9 mouse cellular contexts compared by ENCODE assay signal in the genomic region with DNA sequence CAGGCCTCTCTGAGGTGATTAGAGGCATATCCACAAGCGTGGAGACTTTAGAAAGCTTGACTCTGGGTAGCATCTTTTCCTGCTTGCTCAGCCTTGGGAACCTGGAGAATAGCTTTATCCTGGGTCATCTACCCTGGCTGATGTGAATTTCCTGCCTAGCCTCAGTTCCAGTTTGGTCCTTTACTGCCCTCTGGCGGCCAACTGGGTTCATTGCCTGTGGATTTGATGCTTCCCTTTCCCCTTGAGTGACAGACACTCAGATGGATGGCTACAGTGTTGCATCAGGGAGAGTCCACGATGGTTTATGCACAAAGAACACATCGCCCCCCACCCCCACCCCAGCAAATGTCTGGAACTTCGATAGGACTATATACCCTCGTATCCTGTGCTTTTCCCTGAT.
A peak's percentile ranks its signal among the peaks of the same experiment; 100 is the strongest.
DNase-seq lines count a peak whose midpoint lies in the region; ATAC-seq and TF ChIP-seq lines count a peak whose summit lies in the region.
"Had no signal": no experiment of that assay in that cellular context is flagged by ENCODE, and none has a peak within 500 bp of the region (broad histone marks: within the 10 kb centered on the region; RNA-seq: fewer than 3 reads in every experiment).

No protein-coding gene starts in this region.

- no peak overlapping the region for H3K9ac ChIP-seq in heart, adult 2 months (ENCODE audit: low read depth, low read length)
- H3K9ac ChIP-seq in liver, postnatal 0 days (replicated peaks): no peak overlapping the region
- H3K9ac ChIP-seq: neural tube, embryonic 12.5 days had no signal

- no peaks in the 10 kb centered on the region for H3K79me2 ChIP-seq in heart, adult 2 months (replicated peaks; ENCODE audit: control insufficient read depth, insufficient read depth, low read length)

- no peak for TF ChIP-seq EP300 in heart, adult 2 months (IDR thresholded peaks at IDR 0.05; ENCODE audit: insufficient read depth, low read depth, low read length)
- TF ChIP-seq EP300 in liver, postnatal 0 days (IDR thresholded peaks at IDR 0.05; ENCODE audit: low read depth): no peak

- peak; percentile 71 for DNase-seq in 3T3-L1 (ENCODE audit: low read depth, low spot score)
- DNase-seq in adrenal gland, adult 2 months: peak; percentile 75
- peak; percentile 80 for DNase-seq in embryo, embryonic 10 days (ENCODE audit: low spot score)
- peak; percentile 39 to 76 for DNase-seq in heart, adult 2 months
- peak; percentile 72 for DNase-seq in kidney, postnatal 14 days
- DNase-seq in liver, postnatal 0 days: peak; percentile 77
- peak; percentile 61 for DNase-seq in ovary, postnatal 36 days (ENCODE audit: low spot score)
- DNase-seq in urinary bladder, postnatal 10 days (ENCODE audit: low spot score): peak; percentile 33

- no peaks in the 10 kb centered on the region for H3K4me1 ChIP-seq in heart, adult 2 months (ENCODE audit: control insufficient read depth, insufficient read depth, low read length)
- H3K4me1 ChIP-seq in liver, postnatal 0 days (ENCODE audit: insufficient read depth): no peaks in the 10 kb centered on the region
- H3K4me1 ChIP-seq: neural tube, embryonic 12.5 days had no signal

- no peak for TF ChIP-seq POLR2A in heart, adult 2 months (IDR thresholded peaks at IDR 0.05; ENCODE audit: insufficient read depth, low read depth, low read length)

- intact Hi-C loops in heart, adult 2 months (cut with DNase I): loop anchor here (1.0 to 5.0 kb wide), 2 partner anchors 454 to 783 kb away; no protein-coding TSS in a partner anchor

- peak; percentile 90 for TF ChIP-seq CTCF in heart, adult 2 months (IDR thresholded peaks at IDR 0.05)
- TF ChIP-seq CTCF in liver, postnatal 0 days (IDR thresholded peaks at IDR 0.05; ENCODE audit: low read depth): peak; percentile 91

- no peak overlapping the region for H3K27ac ChIP-seq in heart, adult 2 months
- no peak overlapping the region for H3K27ac ChIP-seq in liver, postnatal 0 days (ENCODE audit: low read depth)
- H3K27ac ChIP-seq: neural tube, embryonic 12.5 days had no signal

- H3K9me3 ChIP-seq in liver, postnatal 0 days (ENCODE audit: low read length): no peaks in the 10 kb centered on the region
- H3K9me3 ChIP-seq: neural tube, embryonic 12.5 days had no signal

- no peaks in the 10 kb centered on the region for H3K27me3 ChIP-seq in heart, adult 2 months (ENCODE audit: control insufficient read depth, insufficient read depth, low read length)
- H3K27me3 ChIP-seq in liver, postnatal 0 days (ENCODE audit: insufficient read depth, low read length): no peaks in the 10 kb centered on the region
- H3K27me3 ChIP-seq: neural tube, embryonic 12.5 days had no signal

- H3K36me3 ChIP-seq in heart, adult 2 months (ENCODE audit: control insufficient read depth, insufficient read depth, low read length): no peaks in the 10 kb centered on the region
- no peaks in the 10 kb centered on the region for H3K36me3 ChIP-seq in liver, postnatal 0 days (replicated peaks; ENCODE audit: insufficient read depth, low read length)
- H3K36me3 ChIP-seq: neural tube, embryonic 12.5 days had no signal

- H3K4me3 ChIP-seq in heart, adult 2 months: no peak overlapping the region
- H3K4me3 ChIP-seq in liver, postnatal 0 days (ENCODE audit: low read depth, low read length): no peak overlapping the region
- H3K4me3 ChIP-seq: neural tube, embryonic 12.5 days had no signal

- no peak overlapping the region for H3K4me2 ChIP-seq in liver, postnatal 0 days (ENCODE audit: low read depth, low read length)
- H3K4me2 ChIP-seq: neural tube, embryonic 12.5 days had no signal

- no peak for ATAC-seq in liver, postnatal 0 days

- 3% methylated on average over 6 of the region's 6 CpGs for WGBS in heart, adult 2 months
- 7% methylated on average over 6 of the region's 6 CpGs for WGBS in liver, postnatal 0 days (ENCODE audit: insufficient replicate concordance)
